In the genomic region with DNA sequence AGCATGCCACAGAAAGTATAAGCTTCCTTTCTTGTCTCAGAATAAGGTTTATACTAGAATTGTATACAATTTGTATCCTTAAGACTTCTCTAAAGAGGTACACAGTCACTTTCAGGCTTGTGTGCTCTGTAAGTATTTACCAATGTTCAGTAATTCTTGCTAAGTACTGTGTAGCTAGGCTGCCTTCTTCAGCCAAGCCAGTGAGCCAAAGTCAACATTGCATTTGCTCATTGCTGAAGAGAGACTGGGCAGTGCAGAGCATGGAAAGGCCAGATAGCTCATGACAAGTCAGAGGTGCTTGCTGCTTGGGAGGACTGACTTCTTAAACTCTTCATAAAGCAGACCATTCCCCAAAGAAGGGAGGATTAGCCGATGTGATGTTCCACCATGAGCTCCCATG, we compare ENCODE assay signal across 20 mouse cellular contexts.
DNase-seq lines count a peak whose midpoint lies in the region; ATAC-seq and TF ChIP-seq lines count a peak whose summit lies in the region.
"Had no signal": no experiment of that assay in that cellular context is flagged by ENCODE, and none has a peak within 500 bp of the region (broad histone marks: within the 10 kb centered on the region; RNA-seq: fewer than 3 reads in every experiment).

No protein-coding gene starts in this region.

- ATAC-seq in midbrain, embryonic 11.5 days (ENCODE audit: low FRiP score) = no peak
- ATAC-seq in midbrain, postnatal 0 days (ENCODE audit: low FRiP score) = no peak
- ATAC-seq in lung, embryonic 14.5 days (ENCODE audit: insufficient read depth) = 0 out of 2 replicates have a peak, but pooled peaks have one; percentile 31
- ATAC-seq: activated CD4-positive, CD25-positive, alpha-beta regulatory T cell, adult 4 months had no signal

- no peak overlapping the region for H3K4me2 ChIP-seq in midbrain, embryonic 11.5 days
- H3K4me2 ChIP-seq in midbrain, postnatal 0 days (ENCODE audit: low read depth, low read length, poor library complexity, severe bottlenecking) = no peak overlapping the region
- no peak overlapping the region for H3K4me2 ChIP-seq in lung, embryonic 14.5 days
- H3K4me2 ChIP-seq: hindbrain, embryonic 15.5 days; liver, embryonic 13.5 days; midbrain, embryonic 12.5 days had no signal

- intact Hi-C loops in gastrocnemius, postnatal 36 days (cut with DNase I) = no loop called here

- no peak for TF ChIP-seq CTCF in midbrain, postnatal 0 days (IDR thresholded peaks at IDR 0.05)
- no peak for TF ChIP-seq CTCF in lung, embryonic 14.5 days (IDR thresholded peaks at IDR 0.05; ENCODE audit: low read depth)

- 94% methylated on average over 1 of the region's 1 CpGs for WGBS in midbrain, embryonic 11.5 days
- whole genome bisulfite sequencing in midbrain, postnatal 0 days = 94% methylated on average over 1 of the region's 1 CpGs
- 95% methylated on average over 1 of the region's 1 CpGs for WGBS in lung, embryonic 14.5 days

- H3K4me3 ChIP-seq in midbrain, embryonic 11.5 days (ENCODE audit: low read depth, low read length) = no peak overlapping the region
- no peak overlapping the region for H3K4me3 ChIP-seq in midbrain, postnatal 0 days (ENCODE audit: low read depth, low read length)
- no peak overlapping the region for H3K4me3 ChIP-seq in lung, embryonic 14.5 days (ENCODE audit: low read depth, low read length)
- H3K4me3 ChIP-seq: hindbrain, embryonic 15.5 days; layer of hippocampus, adult 2 months; liver, embryonic 13.5 days; midbrain, embryonic 12.5 days had no signal

- no peaks in the 10 kb centered on the region for H3K27me3 ChIP-seq in midbrain, embryonic 11.5 days (ENCODE audit: control insufficient read depth, insufficient read depth, low read length)
- H3K27me3 ChIP-seq in midbrain, postnatal 0 days (ENCODE audit: insufficient read depth, low read length) = no peaks in the 10 kb centered on the region
- no peaks in the 10 kb centered on the region for H3K27me3 ChIP-seq in lung, embryonic 14.5 days (ENCODE audit: insufficient read depth, low read length)
- H3K27me3 ChIP-seq: hindbrain, embryonic 15.5 days; liver, embryonic 13.5 days; midbrain, embryonic 12.5 days had no signal

- H3K9ac ChIP-seq in midbrain, embryonic 11.5 days (ENCODE audit: low read length) = no peak overlapping the region
- no peak overlapping the region for H3K9ac ChIP-seq in midbrain, postnatal 0 days (replicated peaks; ENCODE audit: low read length, poor library complexity, severe bottlenecking)
- H3K9ac ChIP-seq in lung, embryonic 14.5 days = no peak overlapping the region
- H3K9ac ChIP-seq: hindbrain, embryonic 15.5 days; liver, embryonic 13.5 days; midbrain, embryonic 12.5 days had no signal

- no peaks in the 10 kb centered on the region for H3K4me1 ChIP-seq in midbrain, embryonic 11.5 days (ENCODE audit: control insufficient read depth, insufficient read depth, low read length)
- no peaks in the 10 kb centered on the region for H3K4me1 ChIP-seq in midbrain, postnatal 0 days (ENCODE audit: insufficient read depth, low read length)
- no peaks in the 10 kb centered on the region for H3K4me1 ChIP-seq in lung, embryonic 14.5 days (ENCODE audit: insufficient read depth)
- H3K4me1 ChIP-seq: hindbrain, embryonic 15.5 days; liver, embryonic 13.5 days; midbrain, embryonic 12.5 days had no signal

- no peak overlapping the region for H3K27ac ChIP-seq in midbrain, embryonic 11.5 days (ENCODE audit: low read depth, low read length)
- H3K27ac ChIP-seq in midbrain, postnatal 0 days (ENCODE audit: low read depth, low read length) = no peak overlapping the region
- H3K27ac ChIP-seq in lung, embryonic 14.5 days (ENCODE audit: low read depth) = no peak overlapping the region
- H3K27ac ChIP-seq: hindbrain, embryonic 15.5 days; layer of hippocampus, adult 2 months; liver, embryonic 13.5 days; midbrain, embryonic 12.5 days had no signal

- no peaks in the 10 kb centered on the region for H3K36me3 ChIP-seq in midbrain, embryonic 11.5 days (ENCODE audit: control insufficient read depth, insufficient read depth, low read length)
- no peaks in the 10 kb centered on the region for H3K36me3 ChIP-seq in midbrain, postnatal 0 days (ENCODE audit: insufficient read depth, low read length)
- no peaks in the 10 kb centered on the region for H3K36me3 ChIP-seq in lung, embryonic 14.5 days (ENCODE audit: insufficient read depth)
- H3K36me3 ChIP-seq: hindbrain, embryonic 15.5 days; liver, embryonic 13.5 days; midbrain, embryonic 12.5 days had no signal

- peak; percentile 21 for DNase-seq in midbrain, embryonic 11.5 days (ENCODE audit: low spot score, missing footprints)
- no peak for DNase-seq in midbrain, postnatal 0 days (ENCODE audit: low spot score)
- DNase-seq in lung, embryonic 14.5 days = no peak
- peak; percentile 66 for DNase-seq in lung, postnatal 25 days (ENCODE audit: low spot score)
- DNase-seq in thymus, postnatal 14 days = no peak
- DNase-seq in cerebellum, postnatal 36 days = no peak
- DNase-seq in gastrocnemius, postnatal 36 days = no peak
- DNase-seq: cerebellum, adult 11 months; cerebellum, postnatal 10 days; gastrocnemius, postnatal 25 days; kidney, adult 9 months; kidney, postnatal 25 days; layer of hippocampus, postnatal 36 days; liver, embryonic 13.5 days; right cerebral cortex, postnatal 14 days; thymus, postnatal 36 days had no signal

- H3K9me3 ChIP-seq in midbrain, embryonic 11.5 days (ENCODE audit: control insufficient read depth, low read length) = no peaks in the 10 kb centered on the region
- no peaks in the 10 kb centered on the region for H3K9me3 ChIP-seq in midbrain, postnatal 0 days (ENCODE audit: low read length)
- H3K9me3 ChIP-seq in lung, embryonic 14.5 days (ENCODE audit: low read depth, low read length) = no peaks in the 10 kb centered on the region
- H3K9me3 ChIP-seq: hindbrain, embryonic 15.5 days; liver, embryonic 13.5 days; midbrain, embryonic 12.5 days had no signal

Comparison
In these comparisons a context has a peak if more than half of its experiments do, and no peak if none do; other contexts are left out.
1. DNase-seq: peak in midbrain, embryonic 11.5 days (single experiment) and lung, postnatal 25 days (single experiment); none in midbrain, postnatal 0 days (single experiment), lung, embryonic 14.5 days (single experiment), thymus, postnatal 14 days (single experiment), cerebellum, postnatal 36 days (0 of 2) and gastrocnemius, postnatal 36 days (0 of 2).